Mouse (Mus musculus) ES-E14 (cell line): Measurements from ENCODE around the gene Donson.

Source experiments
- CHD2 ChIP-seq: IDR thresholded peaks from 2 replicates; pipeline ENCODE4 v1.6.1; 2014; ENCODE audit warnings: mild to moderate bottlenecking, low read depth, low read length, inconsistent platforms
- MAFK ChIP-seq: IDR thresholded peaks from 2 replicates; pipeline ENCODE4 v1.6.1; 2014; ENCODE audit warnings: mild to moderate bottlenecking, low read depth, low read length, inconsistent platforms; ENCODE audit not compliant: insufficient read depth
- ZC3H11A ChIP-seq: IDR thresholded peaks from 2 replicates; pipeline ENCODE4 v1.6.1; 2012; ENCODE audit warnings: low read depth, mild to moderate bottlenecking, inconsistent platforms, low read length, borderline replicate concordance

GRCm38 (mm10) chr16:91727433-91727832 is 38.9 kb upstream of the Donson start:
- no peak for TF ChIP-seq MAFK
- no peak for TF ChIP-seq CHD2
- TF ChIP-seq ZC3H11A: no peak
